In genomic region chr11:70681897-70682581, GRCm38 (mm10) we compare ENCODE assay signal across 8 mouse cellular contexts. TPM values are rescaled to one million over a fixed set of nuclear protein-coding genes. Genes with fewer than 3 reads are reported as not detected.
DNase-seq lines count a peak whose midpoint lies in the region; ATAC-seq and TF ChIP-seq lines count a peak whose summit lies in the region.

No protein-coding gene starts in this region.

- H3K4me1 ChIP-seq in heart, embryonic 13.5 days: peaks cover 15% of the 10 kb centered on the region
- H3K4me1 ChIP-seq in hindbrain, embryonic 11.5 days (replicated peaks; ENCODE audit: control insufficient read depth, insufficient read depth, low read length): peaks cover 7% of the 10 kb centered on the region; the same call in 1 of the 2 replicates
- peaks cover 5% of the 10 kb centered on the region; the same call in 1 of the 2 replicates for H3K4me1 ChIP-seq in lung, postnatal 0 days (ENCODE audit: insufficient read depth, low read depth, low read length)
- H3K4me1 ChIP-seq in stomach, postnatal 0 days (replicated peaks; ENCODE audit: control insufficient read depth, insufficient read depth): no peaks in the 10 kb centered on the region

- peak overlapping the region; percentile 50; the same call in 1 of the 2 replicates for H3K9ac ChIP-seq in heart, embryonic 13.5 days
- 0 out of 2 replicates have a peak overlapping the region, but pooled peaks have one; percentile 11 for H3K9ac ChIP-seq in hindbrain, embryonic 11.5 days (ENCODE audit: low read depth, low read length)
- H3K9ac ChIP-seq in lung, postnatal 0 days (replicated peaks; ENCODE audit: low read depth): 0 out of 2 replicates have a peak overlapping the region, but pooled peaks have one; percentile 16
- no peak overlapping the region for H3K9ac ChIP-seq in stomach, postnatal 0 days (ENCODE audit: low read length)

- H3K9me3 ChIP-seq in heart, embryonic 13.5 days: no peaks in the 10 kb centered on the region
- no peaks in the 10 kb centered on the region for H3K9me3 ChIP-seq in hindbrain, embryonic 11.5 days (ENCODE audit: control insufficient read depth, low read length)
- H3K9me3 ChIP-seq in lung, postnatal 0 days (ENCODE audit: low read length): no peaks in the 10 kb centered on the region
- H3K9me3 ChIP-seq in stomach, postnatal 0 days (ENCODE audit: control insufficient read depth, low read length): no peaks in the 10 kb centered on the region

- no peak for DNase-seq in heart, postnatal 25 days (ENCODE audit: low spot score)
- DNase-seq in CD4-positive helper T cell, adult 2 months (ENCODE audit: low read depth, low spot score): peak; percentile 70
- peak; percentile 92 for DNase-seq in brain, embryonic 14.5 days (ENCODE audit: low read depth)
- peak; percentile 83 for DNase-seq in hindbrain, embryonic 11.5 days (ENCODE audit: low spot score)
- DNase-seq in lung, postnatal 0 days (ENCODE audit: low spot score): peak; percentile 88
- DNase-seq in stomach, postnatal 0 days (ENCODE audit: low spot score): peak; percentile 51
- DNase-seq in gastrocnemius, postnatal 25 days: no peak

- WGBS in heart, embryonic 13.5 days: 25% methylated on average over 11 of the region's 11 CpGs
- WGBS in hindbrain, embryonic 11.5 days: 14% methylated on average over 11 of the region's 11 CpGs
- whole genome bisulfite sequencing in lung, postnatal 0 days: 37% methylated on average over 11 of the region's 11 CpGs
- 32% methylated on average over 11 of the region's 11 CpGs for WGBS in stomach, postnatal 0 days

- H3K4me2 ChIP-seq in heart, embryonic 13.5 days: peak overlapping the region; percentile 22; the same call in 1 of the 2 replicates
- no peak overlapping the region for H3K4me2 ChIP-seq in hindbrain, embryonic 11.5 days (replicated peaks; ENCODE audit: low read depth, low read length)
- H3K4me2 ChIP-seq in lung, postnatal 0 days (replicated peaks; ENCODE audit: low read depth, low read length): no peak overlapping the region
- no peak overlapping the region for H3K4me2 ChIP-seq in stomach, postnatal 0 days (replicated peaks; ENCODE audit: low read depth)

- peak; percentile 57 for TF ChIP-seq CTCF in brain, embryonic 14.5 days (IDR thresholded peaks at IDR 0.05; ENCODE audit: borderline replicate concordance, extremely low read depth, insufficient read depth, insufficient read length)
- TF ChIP-seq CTCF in lung, postnatal 0 days (IDR thresholded peaks at IDR 0.05): peak; percentile 88
- peak; percentile 87 for TF ChIP-seq CTCF in stomach, postnatal 0 days (IDR thresholded peaks at IDR 0.05; ENCODE audit: low read depth)

- intact Hi-C loops in heart, postnatal 25 days (cut with DNase I): loop anchor here (1.0 kb wide), 1 partner anchor 37 kb away; no protein-coding TSS in a partner anchor

- peaks cover 75% of the 10 kb centered on the region for H3K36me3 ChIP-seq in heart, embryonic 13.5 days
- no peaks in the 10 kb centered on the region for H3K36me3 ChIP-seq in hindbrain, embryonic 11.5 days (ENCODE audit: control insufficient read depth, insufficient read depth, low read length)
- H3K36me3 ChIP-seq in lung, postnatal 0 days (ENCODE audit: insufficient read depth, low read length): peaks cover 31% of the 10 kb centered on the region; the same call in 1 of the 2 replicates
- H3K36me3 ChIP-seq in stomach, postnatal 0 days (ENCODE audit: control insufficient read depth, insufficient read depth, low read length): peaks cover 21% of the 10 kb centered on the region; the same call in 1 of the 2 replicates

- H3K27ac ChIP-seq in heart, embryonic 13.5 days (replicated peaks): 0 out of 2 replicates have a peak overlapping the region, but pooled peaks have one; percentile 20
- H3K27ac ChIP-seq in hindbrain, embryonic 11.5 days (ENCODE audit: low read depth, low read length): peak overlapping the region; percentile 8
- H3K27ac ChIP-seq in lung, postnatal 0 days (ENCODE audit: low read length): no peak overlapping the region
- H3K27ac ChIP-seq in stomach, postnatal 0 days (replicated peaks): no peak overlapping the region

- no peak for ATAC-seq in heart, embryonic 13.5 days (ENCODE audit: extremely low read depth, insufficient number of reproducible peaks, low FRiP score, low TSS enrichment)
- peak; percentile 83 for ATAC-seq in hindbrain, embryonic 11.5 days (ENCODE audit: low FRiP score)
- peak; percentile 76 for ATAC-seq in lung, postnatal 0 days
- ATAC-seq in stomach, postnatal 0 days (ENCODE audit: low FRiP score, low TSS enrichment): peak; percentile 70

- no peak for TF ChIP-seq POLR2A in brain, embryonic 14.5 days (IDR thresholded peaks at IDR 0.05; ENCODE audit: borderline replicate concordance, extremely low read depth, insufficient read depth, insufficient read length, poor library complexity, severe bottlenecking)

- no peak overlapping the region for H3K4me3 ChIP-seq in heart, embryonic 13.5 days
- H3K4me3 ChIP-seq in hindbrain, embryonic 11.5 days (ENCODE audit: low read depth, low read length): no peak overlapping the region
- H3K4me3 ChIP-seq in lung, postnatal 0 days (ENCODE audit: low read depth, low read length): no peak overlapping the region
- no peak overlapping the region for H3K4me3 ChIP-seq in stomach, postnatal 0 days (ENCODE audit: low read depth, low read length)

- H3K27me3 ChIP-seq in heart, embryonic 13.5 days (replicated peaks): no peaks in the 10 kb centered on the region
- no peaks in the 10 kb centered on the region for H3K27me3 ChIP-seq in hindbrain, embryonic 11.5 days (ENCODE audit: control insufficient read depth, insufficient read depth, low read length)
- no peaks in the 10 kb centered on the region for H3K27me3 ChIP-seq in lung, postnatal 0 days (replicated peaks; ENCODE audit: insufficient read depth, low read length)
- H3K27me3 ChIP-seq in stomach, postnatal 0 days (ENCODE audit: control insufficient read depth, insufficient read depth, low read length): no peaks in the 10 kb centered on the region

- no peak for TF ChIP-seq EP300 in lung, postnatal 0 days (IDR thresholded peaks at IDR 0.05)
- TF ChIP-seq EP300 in stomach, postnatal 0 days (optimal IDR thresholded peaks at IDR 0.05): no peak

RNA-seq across cellular contexts. Expression of gene Camta2, which starts 5.9 kb away (rescaled TPM):
- polyA plus RNA-seq in heart, embryonic 13.5 days (2015; fragmentation: Nextera tagmentation; extraction: Ambion mirVana): 10.1 and 12.0 TPM in 2 replicates
- 10 to 100 TPM; 36.3 to 42.1 TPM for total RNA-seq in heart, postnatal 25 days (2021)
- polyA plus RNA-seq in brain, embryonic 14.5 days (2012; rRNA removed): 17.7 and 25.2 TPM in 2 replicates
- polyA plus RNA-seq in hindbrain, embryonic 11.5 days (2014; fragmentation: Nextera tagmentation; extraction: Ambion mirVana): 8.2 and 9.2 TPM in 2 replicates
- 8.7 and 9.9 TPM in 2 replicates for polyA plus RNA-seq in lung, postnatal 0 days (2015; fragmentation: Nextera tagmentation; extraction: Ambion mirVana)
- polyA plus RNA-seq in stomach, postnatal 0 days (2015; fragmentation: Nextera tagmentation; extraction: Ambion mirVana): 6.5 and 7.9 TPM in 2 replicates
- total RNA-seq in gastrocnemius, postnatal 25 days (2021): 10 to 100 TPM; 36.9 to 37.3 TPM

RNA-seq across cellular contexts. Expression of gene Spag7, which starts 12.8 kb away (rescaled TPM):
- 175 and 206 TPM in 2 replicates for polyA plus RNA-seq in heart, embryonic 13.5 days (2015; fragmentation: Nextera tagmentation; extraction: Ambion mirVana)
- total RNA-seq in heart, postnatal 25 days (2021): 10 to 100 TPM; 89.8 to 99.5 TPM
- polyA plus RNA-seq in brain, embryonic 14.5 days (2012; rRNA removed): 56.3 and 76.0 TPM in 2 replicates
- 151 and 176 TPM in 2 replicates for polyA plus RNA-seq in hindbrain, embryonic 11.5 days (2014; fragmentation: Nextera tagmentation; extraction: Ambion mirVana)
- 84.6 and 95.5 TPM in 2 replicates for polyA plus RNA-seq in lung, postnatal 0 days (2015; fragmentation: Nextera tagmentation; extraction: Ambion mirVana)
- 77.7 and 79.4 TPM in 2 replicates for polyA plus RNA-seq in stomach, postnatal 0 days (2015; fragmentation: Nextera tagmentation; extraction: Ambion mirVana)
- 10 to 100 TPM; 81.6 to 82.3 TPM for total RNA-seq in gastrocnemius, postnatal 25 days (2021)

RNA-seq across cellular contexts. Expression of gene Inca1, which starts 17.9 kb away (rescaled TPM):
- polyA plus RNA-seq in heart, embryonic 13.5 days (2015; fragmentation: Nextera tagmentation; extraction: Ambion mirVana): 1.8 and 2.0 TPM in 2 replicates
- total RNA-seq in heart, postnatal 25 days (2021): 1 to 10 TPM; 6.4 to 8.1 TPM
- 0.61 and 0.72 TPM in 2 replicates for polyA plus RNA-seq in brain, embryonic 14.5 days (2012; rRNA removed)
- 0.63 and 1.9 TPM in 2 replicates for polyA plus RNA-seq in hindbrain, embryonic 11.5 days (2014; fragmentation: Nextera tagmentation; extraction: Ambion mirVana)
- 2.4 and 2.6 TPM in 2 replicates for polyA plus RNA-seq in lung, postnatal 0 days (2015; fragmentation: Nextera tagmentation; extraction: Ambion mirVana)
- 1.6 and 2.1 TPM in 2 replicates for polyA plus RNA-seq in stomach, postnatal 0 days (2015; fragmentation: Nextera tagmentation; extraction: Ambion mirVana)
- total RNA-seq in gastrocnemius, postnatal 25 days (2021): 1 to 10 TPM; 5.6 to 9.0 TPM

RNA-seq across cellular contexts. Expression of gene Kif1c, which starts 18.3 kb away (rescaled TPM):
- 4.0 and 4.3 TPM in 2 replicates for polyA plus RNA-seq in heart, embryonic 13.5 days (2015; fragmentation: Nextera tagmentation; extraction: Ambion mirVana)
- total RNA-seq in heart, postnatal 25 days (2021): 100 to 1,000 TPM; 451 to 452 TPM
- 15.7 and 23.0 TPM in 2 replicates for polyA plus RNA-seq in brain, embryonic 14.5 days (2012; rRNA removed)
- 5.9 and 6.0 TPM in 2 replicates for polyA plus RNA-seq in hindbrain, embryonic 11.5 days (2014; fragmentation: Nextera tagmentation; extraction: Ambion mirVana)
- 4.8 and 5.3 TPM in 2 replicates for polyA plus RNA-seq in lung, postnatal 0 days (2015; fragmentation: Nextera tagmentation; extraction: Ambion mirVana)
- 4.7 TPM in 2 replicates for polyA plus RNA-seq in stomach, postnatal 0 days (2015; fragmentation: Nextera tagmentation; extraction: Ambion mirVana)
- total RNA-seq in gastrocnemius, postnatal 25 days (2021): 100 to 1,000 TPM; 388 to 467 TPM

RNA-seq across cellular contexts. Expression of gene Eno3, which starts 25.0 kb away (rescaled TPM):
- 273 and 322 TPM in 2 replicates for polyA plus RNA-seq in heart, embryonic 13.5 days (2015; fragmentation: Nextera tagmentation; extraction: Ambion mirVana)
- 1,000 to 10,000 TPM; 2,028 to 2,111 TPM for total RNA-seq in heart, postnatal 25 days (2021)
- 23.0 and 24.1 TPM in 2 replicates for polyA plus RNA-seq in brain, embryonic 14.5 days (2012; rRNA removed)
- polyA plus RNA-seq in hindbrain, embryonic 11.5 days (2014; fragmentation: Nextera tagmentation; extraction: Ambion mirVana): 23.2 and 26.2 TPM in 2 replicates
- polyA plus RNA-seq in lung, postnatal 0 days (2015; fragmentation: Nextera tagmentation; extraction: Ambion mirVana): 20.8 and 23.1 TPM in 2 replicates
- 9.6 and 10.8 TPM in 2 replicates for polyA plus RNA-seq in stomach, postnatal 0 days (2015; fragmentation: Nextera tagmentation; extraction: Ambion mirVana)
- total RNA-seq in gastrocnemius, postnatal 25 days (2021): 1,000 to 10,000 TPM; 7,828 to 7,878 TPM

Comparison
In these comparisons a context has a peak if more than half of its experiments do, and no peak if none do; other contexts are left out.
1. H3K27ac ChIP-seq: peak in heart, embryonic 13.5 days (single experiment) and hindbrain, embryonic 11.5 days (single experiment); none in lung, postnatal 0 days (single experiment) and stomach, postnatal 0 days (single experiment).
2. DNase-seq: peak in CD4-positive helper T cell, adult 2 months (single experiment), brain, embryonic 14.5 days (single experiment), hindbrain, embryonic 11.5 days (single experiment), lung, postnatal 0 days (single experiment) and stomach, postnatal 0 days (single experiment); none in heart, postnatal 25 days (single experiment) and gastrocnemius, postnatal 25 days (single experiment).
3. Peak in every context shown above with its lines, with median percentiles within 50 percentile points of each other: CTCF ChIP-seq.